In genomic region chr8:58418481-58418880, GRCm38 (mm10) we compare ENCODE assay signal across 29 mouse cellular contexts.
DNase-seq lines count a peak whose midpoint lies in the region; ATAC-seq and TF ChIP-seq lines count a peak whose summit lies in the region.
"Had no signal": no experiment of that assay in that cellular context is flagged by ENCODE, and none has a peak within 500 bp of the region (broad histone marks: within the 10 kb centered on the region; RNA-seq: fewer than 3 reads in every experiment).

No protein-coding gene starts in this region.

- peak; percentile 3 for DNase-seq in embryo, embryonic 10.5 days (ENCODE audit: low spot score)
- DNase-seq in embryo, embryonic 9.5 days (ENCODE audit: extremely low spot score), result no peak
- no peak for DNase-seq in limb, embryonic 10.5 days (ENCODE audit: low spot score)
- peak; percentile 16 for DNase-seq in brain, embryonic 14.5 days (ENCODE audit: low read depth)
- peak; percentile 7 for DNase-seq in mesoderm, embryonic 11.5 days (ENCODE audit: low read depth, low spot score)
- no peak for DNase-seq in cerebellum, postnatal 25 days
- DNase-seq: adrenal gland, adult 8-10 months; cerebellum, adult 11 months; cerebellum, adult 9-11 months; gastrocnemius, postnatal 25 days; heart, adult 11 months; heart, postnatal 36 days; kidney, adult 9 months; kidney, postnatal 36 days; liver; right cerebral cortex, postnatal 25 days; thymus, postnatal 14 days had no signal

- H3K27me3 ChIP-seq in limb, embryonic 13.5 days, result no peaks in the 10 kb centered on the region
- no peaks in the 10 kb centered on the region for H3K27me3 ChIP-seq in limb, embryonic 10.5 days (ENCODE audit: low read depth, poor library complexity, severe bottlenecking)
- H3K27me3 ChIP-seq: CH12.LX; hindbrain, embryonic 12.5 days; intestine, embryonic 15.5 days; lung, embryonic 15.5 days; midbrain, embryonic 12.5 days; stomach, embryonic 15.5 days had no signal

- no peak overlapping the region for H3K9ac ChIP-seq in limb, embryonic 13.5 days
- H3K9ac ChIP-seq: hindbrain, embryonic 12.5 days; intestine, embryonic 15.5 days; liver, embryonic 14.5 days; lung, embryonic 15.5 days; midbrain, embryonic 12.5 days; stomach, embryonic 15.5 days had no signal

- no peak for TF ChIP-seq POLR2A in brain, embryonic 14.5 days (IDR thresholded peaks at IDR 0.05; ENCODE audit: borderline replicate concordance, extremely low read depth, insufficient read depth, insufficient read length, poor library complexity, severe bottlenecking)

- no peak overlapping the region for H3K4me2 ChIP-seq in limb, embryonic 13.5 days (replicated peaks)
- H3K4me2 ChIP-seq: hindbrain, embryonic 12.5 days; intestine, embryonic 15.5 days; lung, embryonic 15.5 days; midbrain, embryonic 12.5 days; stomach, embryonic 15.5 days had no signal

- peaks cover 4% of the 10 kb centered on the region; the same call in 1 of the 2 replicates for H3K4me1 ChIP-seq in limb, embryonic 13.5 days
- no peaks in the 10 kb centered on the region for H3K4me1 ChIP-seq in limb, embryonic 10.5 days
- H3K4me1 ChIP-seq: heart, embryonic 10.5 days; hindbrain, embryonic 12.5 days; intestine, embryonic 15.5 days; lung, embryonic 15.5 days; midbrain, embryonic 12.5 days; stomach, embryonic 15.5 days had no signal

- ATAC-seq in limb, embryonic 13.5 days (ENCODE audit: low FRiP score, low read depth), result peak; percentile 28; the same call in 1 of the 2 replicates
- ATAC-seq: forebrain, embryonic 14.5 days; hindbrain, postnatal 0 days; intestine, embryonic 15.5 days had no signal

- H3K4me3 ChIP-seq in limb, embryonic 13.5 days, result no peak overlapping the region
- no peak overlapping the region for H3K4me3 ChIP-seq in limb, embryonic 10.5 days
- H3K4me3 ChIP-seq: heart, embryonic 10.5 days; hindbrain, embryonic 12.5 days; intestine, embryonic 15.5 days; layer of hippocampus, adult 2 months; lung, embryonic 15.5 days; midbrain, embryonic 12.5 days; stomach, embryonic 15.5 days had no signal

- no peak for TF ChIP-seq CTCF in brain, embryonic 14.5 days (IDR thresholded peaks at IDR 0.05; ENCODE audit: borderline replicate concordance, extremely low read depth, insufficient read depth, insufficient read length)

- no peaks in the 10 kb centered on the region for H3K9me3 ChIP-seq in limb, embryonic 13.5 days
- no peaks in the 10 kb centered on the region for H3K9me3 ChIP-seq in limb, embryonic 10.5 days (replicated peaks)
- H3K9me3 ChIP-seq: heart, embryonic 10.5 days; hindbrain, embryonic 12.5 days; intestine, embryonic 15.5 days; lung, embryonic 15.5 days; midbrain, embryonic 12.5 days; stomach, embryonic 15.5 days had no signal

- 26% methylated on average over 5 of the region's 5 CpGs for WGBS in limb, embryonic 13.5 days
- WGBS in limb, embryonic 10.5 days, result 61% methylated on average over 5 of the region's 5 CpGs

- H3K36me3 ChIP-seq in limb, embryonic 13.5 days, result no peaks in the 10 kb centered on the region
- H3K36me3 ChIP-seq in limb, embryonic 10.5 days, result no peaks in the 10 kb centered on the region
- H3K36me3 ChIP-seq: heart, embryonic 10.5 days; hindbrain, embryonic 12.5 days; intestine, embryonic 15.5 days; lung, embryonic 15.5 days; midbrain, embryonic 12.5 days; stomach, embryonic 15.5 days had no signal

- no peak overlapping the region for H3K27ac ChIP-seq in limb, embryonic 13.5 days
- H3K27ac ChIP-seq in limb, embryonic 10.5 days, result no peak overlapping the region
- H3K27ac ChIP-seq: heart, embryonic 10.5 days; hindbrain, embryonic 12.5 days; hindbrain, postnatal 0 days; intestine, embryonic 15.5 days; layer of hippocampus, adult 2 months; liver, embryonic 14.5 days; lung, embryonic 15.5 days; midbrain, embryonic 12.5 days; stomach, embryonic 15.5 days had no signal

Comparison
In these comparisons a context has a peak if more than half of its experiments do, and no peak if none do; other contexts are left out.
1. DNase-seq: peak in embryo, embryonic 10.5 days (single experiment), brain, embryonic 14.5 days (single experiment) and mesoderm, embryonic 11.5 days (single experiment); none in embryo, embryonic 9.5 days (single experiment), limb, embryonic 10.5 days (single experiment) and cerebellum, postnatal 25 days (0 of 2).